Mouse (Mus musculus): ENCODE measurements at regions not wholly inside any gene's neighbourhood (a gene's known extent, or its start where the extent isn't known, plus 50 kb on each side); places are given as distances from the start of the nearest gene placed in this dataset.

DNA sequence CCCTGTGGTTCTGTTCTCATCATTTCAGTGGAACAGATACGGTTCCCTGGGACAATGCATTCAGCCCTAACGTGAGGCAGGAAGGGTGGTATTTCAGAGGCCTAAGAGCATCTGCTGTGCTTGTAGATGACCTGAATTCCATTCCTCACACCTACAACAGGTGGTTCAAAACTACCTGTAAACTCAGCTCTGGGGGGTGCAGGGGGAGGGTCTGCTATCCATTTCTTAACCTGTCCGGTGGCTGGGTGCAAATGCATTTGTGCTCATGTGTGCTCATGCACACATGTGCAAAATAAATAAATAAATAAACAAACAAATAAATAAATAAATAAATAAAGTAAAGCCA is 171.9 kb upstream of the Krr1 start:
- Histone ChIP-seq H3K4me1 (ENCODE audit: insufficient read depth, low read depth, low read length) (peaks cover 3% of the 10 kb centered on the region), H3K36me3 (ENCODE audit: insufficient read depth, low read length) (no peaks in the 10 kb centered on the region), H3K27ac (ENCODE audit: low read length) (no peak overlapping the region), H3K9ac (replicated peaks; ENCODE audit: low read depth) (no peak overlapping the region), H3K4me2 (replicated peaks; ENCODE audit: low read depth, low read length) (no peak overlapping the region), H3K27me3 (replicated peaks; ENCODE audit: insufficient read depth, low read length) (no peaks in the 10 kb centered on the region), H3K9me3 (ENCODE audit: low read length) (no peaks in the 10 kb centered on the region), H3K4me3 (ENCODE audit: low read depth, low read length) (no peak overlapping the region)
- WGBS, result 96% methylated on average over 3 of the region's 3 CpGs
- no peak for ATAC-seq
- no peak for TF ChIP-seq EP300 (IDR thresholded peaks at IDR 0.05)
- TF ChIP-seq CTCF (IDR thresholded peaks at IDR 0.05), result no peak
- no peak for DNase-seq (ENCODE audit: low spot score)

DNA sequence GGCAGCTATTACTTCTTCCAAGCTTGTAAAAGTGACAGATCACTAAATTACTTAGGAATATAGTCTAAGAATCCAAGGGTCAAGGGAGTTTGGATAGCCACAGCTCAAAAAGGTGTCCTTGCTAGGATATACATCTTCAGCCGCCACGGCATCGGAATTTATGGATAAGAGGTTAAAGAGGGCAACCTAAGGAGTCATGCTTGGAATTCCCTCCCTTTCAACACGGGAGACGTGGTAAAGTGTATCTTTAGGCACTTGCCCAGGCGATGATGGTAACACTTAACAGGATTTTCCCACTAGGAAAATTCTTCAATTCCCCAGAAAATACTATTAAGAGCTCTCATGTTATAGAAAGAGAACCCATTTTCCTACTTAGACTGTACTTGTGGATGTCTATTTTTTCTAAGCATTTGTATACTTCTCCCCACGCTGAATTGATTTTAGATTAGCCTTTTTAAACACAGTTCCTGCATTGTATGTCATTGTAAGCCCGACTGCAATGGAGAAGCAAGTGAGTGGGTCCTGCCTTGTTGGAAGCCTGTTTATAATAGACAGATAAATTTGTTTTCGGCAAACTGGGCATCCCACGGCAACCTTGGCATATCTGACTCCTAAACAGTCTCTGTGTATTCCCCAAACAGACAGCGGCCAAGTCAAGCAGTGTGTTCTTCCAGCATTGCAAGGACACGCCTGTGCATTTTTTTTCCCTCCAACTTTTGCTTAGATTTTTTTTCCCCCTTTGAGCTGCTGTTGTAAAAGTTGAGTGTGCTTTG is 171.3 kb upstream of the Krr1 start:
- Histone ChIP-seq H3K27ac (ENCODE audit: low read length) (no peak overlapping the region), H3K9me3 (ENCODE audit: low read length) (no peaks in the 10 kb centered on the region), H3K4me2 (replicated peaks; ENCODE audit: low read depth, low read length) (no peak overlapping the region), H3K9ac (replicated peaks; ENCODE audit: low read depth) (no peak overlapping the region), H3K4me3 (ENCODE audit: low read depth, low read length) (no peak overlapping the region), H3K27me3 (replicated peaks; ENCODE audit: insufficient read depth, low read length) (no peaks in the 10 kb centered on the region), H3K4me1 (ENCODE audit: insufficient read depth, low read depth, low read length) (peaks cover 3% of the 10 kb centered on the region; the same call in 1 of the 2 replicates), H3K36me3 (ENCODE audit: insufficient read depth, low read length) (no peaks in the 10 kb centered on the region)
- ATAC-seq (no peak), DNase-seq (ENCODE audit: low spot score) (no peak)
- WGBS, result 39% methylated on average over 12 of the region's 12 CpGs
- TF ChIP-seq CTCF (IDR thresholded peaks at IDR 0.05) (no peak), EP300 (IDR thresholded peaks at IDR 0.05) (no peak)

DNA sequence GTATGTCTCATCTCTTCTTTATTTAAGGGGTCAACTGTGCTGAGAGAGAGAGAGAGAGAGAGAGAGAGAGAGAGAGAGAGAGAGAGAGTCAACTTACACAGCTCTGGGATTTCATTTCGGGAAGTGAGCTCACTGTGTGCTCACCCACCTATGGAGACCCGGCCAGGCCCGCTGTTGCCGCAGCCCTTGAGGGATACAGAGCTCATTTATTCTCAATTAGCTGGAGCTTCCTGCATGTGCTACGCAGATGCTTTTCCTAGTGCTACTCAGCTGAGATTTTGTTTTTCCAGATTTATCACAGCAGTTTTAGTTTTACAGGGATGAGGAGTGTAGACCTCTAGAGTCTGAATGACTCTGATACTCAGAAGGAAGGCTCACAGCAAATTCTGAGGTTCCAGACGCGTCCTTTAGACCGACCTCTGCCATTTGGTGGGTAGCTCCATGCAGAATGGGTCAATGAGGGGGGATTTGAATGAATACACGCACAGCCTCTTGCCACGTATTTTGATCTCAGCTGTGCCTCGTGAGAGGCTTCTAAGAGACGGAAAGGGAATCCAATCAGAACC is 170.6 kb upstream of the Krr1 start:
- no peak overlapping the region for H3K27ac ChIP-seq (ENCODE audit: low read length)
- no peak overlapping the region for H3K9ac ChIP-seq (replicated peaks; ENCODE audit: low read depth)
- TF ChIP-seq EP300 (IDR thresholded peaks at IDR 0.05) (no peak), CTCF (IDR thresholded peaks at IDR 0.05) (no peak)
- no peaks in the 10 kb centered on the region for H3K27me3 ChIP-seq (replicated peaks; ENCODE audit: insufficient read depth, low read length)
- H3K4me2 ChIP-seq (replicated peaks; ENCODE audit: low read depth, low read length), result no peak overlapping the region
- ATAC-seq (no peak; the same call in 1 of the 2 replicates), DNase-seq (ENCODE audit: low spot score) (no peak)
- H3K4me1 ChIP-seq (ENCODE audit: insufficient read depth, low read depth, low read length), result peaks cover 7% of the 10 kb centered on the region; the same call in 1 of the 2 replicates
- no peak overlapping the region for H3K4me3 ChIP-seq (ENCODE audit: low read depth, low read length)
- no peaks in the 10 kb centered on the region for H3K9me3 ChIP-seq (ENCODE audit: low read length)
- no peaks in the 10 kb centered on the region for H3K36me3 ChIP-seq (ENCODE audit: insufficient read depth, low read length)
- 50% methylated on average over 12 of the region's 12 CpGs for WGBS

DNA sequence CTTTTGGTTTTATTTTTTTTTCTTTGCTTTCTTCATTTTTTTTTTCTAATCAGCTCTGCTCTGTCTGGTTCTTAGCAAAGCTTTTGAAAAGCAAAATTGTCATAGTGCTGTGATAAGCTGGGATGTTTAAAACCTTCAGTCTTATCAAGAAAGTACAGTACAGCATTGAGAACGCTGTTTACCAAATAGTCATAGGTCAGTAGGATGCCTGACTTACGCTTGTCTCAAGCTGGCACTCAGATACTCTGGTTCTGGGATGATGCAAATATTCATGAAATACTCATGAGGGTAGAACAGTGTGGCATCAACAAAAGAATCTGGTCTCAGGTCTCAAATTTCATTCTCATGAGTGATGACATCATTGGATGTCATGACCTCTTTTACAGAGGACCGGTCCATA is 166.1 kb upstream of the Krr1 start:
- 77% methylated on average over 3 of the region's 3 CpGs for WGBS
- H3K9ac ChIP-seq (replicated peaks; ENCODE audit: low read depth), result no peak overlapping the region
- DNase-seq (ENCODE audit: low spot score), result no peak
- no peak for TF ChIP-seq CTCF (IDR thresholded peaks at IDR 0.05)
- no peak for TF ChIP-seq EP300 (IDR thresholded peaks at IDR 0.05)
- no peaks in the 10 kb centered on the region for H3K27me3 ChIP-seq (replicated peaks; ENCODE audit: insufficient read depth, low read length)
- no peak overlapping the region for H3K4me3 ChIP-seq (ENCODE audit: low read depth, low read length)
- no peaks in the 10 kb centered on the region for H3K36me3 ChIP-seq (ENCODE audit: insufficient read depth, low read length)
- no peak overlapping the region for H3K27ac ChIP-seq (ENCODE audit: low read length)
- H3K4me1 ChIP-seq (ENCODE audit: insufficient read depth, low read depth, low read length), result peaks cover 7% of the 10 kb centered on the region; the same call in 1 of the 2 replicates
- no peaks in the 10 kb centered on the region for H3K9me3 ChIP-seq (ENCODE audit: low read length)
- no peak for ATAC-seq
- no peak overlapping the region for H3K4me2 ChIP-seq (replicated peaks; ENCODE audit: low read depth, low read length)

DNA sequence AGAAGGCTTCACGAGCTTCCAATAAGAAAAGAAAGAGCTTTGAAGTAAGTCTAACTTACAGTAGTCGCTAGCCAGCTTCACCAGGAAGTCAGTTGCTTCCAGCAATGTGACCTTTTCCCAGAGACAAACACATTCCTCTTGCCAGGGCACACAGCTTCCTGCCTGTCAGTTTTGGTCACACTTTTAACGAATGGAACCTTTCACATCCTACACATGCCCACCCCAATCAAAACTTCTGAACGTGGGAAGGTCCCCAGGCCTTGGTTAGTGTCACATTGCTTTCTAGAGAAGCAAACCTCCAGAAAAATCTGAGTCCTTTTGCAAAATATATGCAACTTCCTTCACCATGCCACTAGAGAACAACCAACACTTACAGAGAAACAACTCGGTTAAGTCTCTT is 165.5 kb upstream of the Krr1 start:
- DNase-seq (ENCODE audit: low spot score), result peak; percentile 20
- no peak for ATAC-seq
- no peak overlapping the region for H3K4me3 ChIP-seq (ENCODE audit: low read depth, low read length)
- H3K9me3 ChIP-seq (ENCODE audit: low read length), result no peaks in the 10 kb centered on the region
- H3K36me3 ChIP-seq (ENCODE audit: insufficient read depth, low read length), result no peaks in the 10 kb centered on the region
- TF ChIP-seq EP300 (IDR thresholded peaks at IDR 0.05), result 0 out of 2 replicates have a peak, but pooled peaks have one; percentile 17
- no peak for TF ChIP-seq CTCF (IDR thresholded peaks at IDR 0.05)
- H3K9ac ChIP-seq (replicated peaks; ENCODE audit: low read depth), result no peak overlapping the region
- H3K4me1 ChIP-seq (ENCODE audit: insufficient read depth, low read depth, low read length), result peaks cover 7% of the 10 kb centered on the region; the same call in 1 of the 2 replicates
- H3K27ac ChIP-seq (ENCODE audit: low read length), result no peak overlapping the region
- no peak overlapping the region for H3K4me2 ChIP-seq (replicated peaks; ENCODE audit: low read depth, low read length)
- 20% methylated on average over 5 of the region's 5 CpGs for WGBS
- H3K27me3 ChIP-seq (replicated peaks; ENCODE audit: insufficient read depth, low read length), result no peaks in the 10 kb centered on the region

DNA sequence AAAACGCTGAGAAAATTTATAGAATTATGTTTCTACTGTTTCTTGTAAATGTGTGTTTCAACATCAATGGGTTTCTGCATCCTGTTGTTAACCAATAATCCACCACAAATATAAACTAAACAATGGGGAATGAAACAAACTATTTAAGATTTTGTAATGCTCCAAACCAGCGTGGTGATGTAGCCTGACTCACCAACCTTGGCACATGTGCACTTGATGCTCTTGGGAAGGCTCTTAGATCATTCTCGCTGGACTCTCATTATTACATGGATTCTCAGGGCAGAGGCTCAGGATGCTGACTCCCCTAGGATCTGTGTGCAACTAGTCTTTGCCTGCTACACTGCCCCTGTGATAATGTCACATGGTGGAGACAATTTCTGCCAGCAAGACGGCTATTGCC is 158.7 kb upstream of the Krr1 start:
- H3K4me1 ChIP-seq (ENCODE audit: insufficient read depth, low read depth, low read length), result no peaks in the 10 kb centered on the region
- no peak for ATAC-seq
- peak; percentile 60 for DNase-seq (ENCODE audit: low spot score)
- no peak overlapping the region for H3K4me2 ChIP-seq (replicated peaks; ENCODE audit: low read depth, low read length)
- WGBS, result 67% methylated on average over 4 of the region's 4 CpGs
- H3K27me3 ChIP-seq (replicated peaks; ENCODE audit: insufficient read depth, low read length), result no peaks in the 10 kb centered on the region
- H3K36me3 ChIP-seq (ENCODE audit: insufficient read depth, low read length), result no peaks in the 10 kb centered on the region
- no peaks in the 10 kb centered on the region for H3K9me3 ChIP-seq (ENCODE audit: low read length)
- no peak for TF ChIP-seq EP300 (IDR thresholded peaks at IDR 0.05)
- no peak for TF ChIP-seq CTCF (IDR thresholded peaks at IDR 0.05)
- H3K27ac ChIP-seq (ENCODE audit: low read length), result no peak overlapping the region
- H3K4me3 ChIP-seq (ENCODE audit: low read depth, low read length), result no peak overlapping the region
- H3K9ac ChIP-seq (replicated peaks; ENCODE audit: low read depth), result no peak overlapping the region

All from lung, postnatal 0 days (tissue).